Comparison of ENCODE assay signal across 8 mouse cellular contexts in the genomic region with DNA sequence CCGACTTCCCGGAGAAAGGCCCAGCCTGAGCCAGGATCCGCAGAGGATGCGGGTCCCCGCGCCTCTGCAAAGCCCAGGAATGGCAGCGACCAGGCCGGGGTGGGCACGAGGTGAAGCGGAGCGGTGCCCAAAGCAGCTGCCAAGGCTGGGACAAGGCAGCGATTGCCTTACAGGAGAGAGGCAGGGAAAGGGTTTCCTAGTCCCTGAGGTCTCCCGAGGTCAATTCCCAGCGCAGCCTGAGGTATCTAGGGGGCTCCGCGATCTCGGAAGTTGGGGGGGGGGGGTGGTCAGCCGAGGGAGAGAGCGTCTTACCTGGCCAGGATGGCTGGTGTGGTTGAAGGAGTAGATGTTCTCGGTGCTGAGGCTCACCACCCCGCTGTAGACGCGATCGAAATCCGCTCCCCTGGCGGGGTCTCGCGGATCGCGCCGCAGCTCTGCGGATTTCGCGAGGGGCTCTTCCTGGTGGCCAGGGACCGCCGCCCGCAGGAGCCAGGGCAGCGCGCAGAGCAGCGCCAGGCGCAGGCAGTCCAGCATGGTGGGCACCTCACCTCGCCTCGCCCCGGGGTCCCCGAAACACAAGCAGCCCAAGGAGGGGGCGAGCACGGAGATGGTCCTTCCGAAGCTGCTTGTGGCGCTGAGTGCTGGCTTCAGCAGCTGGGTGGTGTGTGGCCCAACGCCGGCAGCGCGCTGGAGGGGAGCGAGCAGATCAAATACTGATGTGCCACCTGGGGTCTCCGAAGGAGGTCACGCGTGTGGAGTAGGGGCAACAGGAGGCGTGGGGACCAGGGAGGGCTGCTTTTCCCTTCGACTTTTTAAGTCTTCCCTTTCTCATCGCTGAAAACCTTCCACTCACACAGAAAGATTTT. TPM values are rescaled to one million over a fixed set of nuclear protein-coding genes. Genes with fewer than 3 reads are reported as not detected.
DNase-seq lines count a peak whose midpoint lies in the region; ATAC-seq and TF ChIP-seq lines count a peak whose summit lies in the region.

No protein-coding gene starts in this region.

- TF ChIP-seq CTCF in left cerebral cortex, adult 2 months (IDR thresholded peaks at IDR 0.05) = no peak

- peak overlapping the region; percentile 97 for H3K4me2 ChIP-seq in embryonic facial prominence, embryonic 12.5 days (replicated peaks)
- peak overlapping the region; percentile 97 for H3K4me2 ChIP-seq in stomach, embryonic 15.5 days

- H3K4me1 ChIP-seq in embryonic facial prominence, embryonic 12.5 days = peaks cover 9% of the 10 kb centered on the region; the same call in 1 of the 2 replicates
- peaks cover 22% of the 10 kb centered on the region for H3K4me1 ChIP-seq in midbrain, embryonic 10.5 days
- H3K4me1 ChIP-seq in stomach, embryonic 15.5 days = peaks cover 4% of the 10 kb centered on the region; the same call in 1 of the 2 replicates

- H3K36me3 ChIP-seq in embryonic facial prominence, embryonic 12.5 days = no peaks in the 10 kb centered on the region
- no peaks in the 10 kb centered on the region for H3K36me3 ChIP-seq in midbrain, embryonic 10.5 days
- no peaks in the 10 kb centered on the region for H3K36me3 ChIP-seq in stomach, embryonic 15.5 days

- under 1% methylated on average over 58 of the region's 60 CpGs for WGBS in embryonic facial prominence, embryonic 12.5 days
- under 1% methylated on average over 60 of the region's 60 CpGs for WGBS in midbrain, embryonic 10.5 days
- WGBS in stomach, embryonic 15.5 days = 1% methylated on average over 59 of the region's 60 CpGs

- peak; percentile 7 to 32 for DNase-seq in heart, adult 18-20 months
- DNase-seq in heart, adult 9 months (ENCODE audit: low spot score in 2 of 2) = no peak
- DNase-seq in adrenal gland, postnatal 10 days = peak; percentile 36
- peak; percentile 35 to 51 for DNase-seq in left cerebral cortex, adult 2 months (ENCODE audit: extremely low spot score in 1 of 2, low spot score in 2 of 2)
- peak; percentile 53 for DNase-seq in midbrain, embryonic 10.5 days (ENCODE audit: low spot score)

- H3K27ac ChIP-seq in embryonic facial prominence, embryonic 12.5 days = no peak overlapping the region
- peak overlapping the region; percentile 96 for H3K27ac ChIP-seq in left cerebral cortex, adult 2 months
- H3K27ac ChIP-seq in midbrain, embryonic 10.5 days (replicated peaks) = peak overlapping the region; percentile 57
- peak overlapping the region; percentile 55; the same call in 1 of the 2 replicates for H3K27ac ChIP-seq in stomach, embryonic 15.5 days

- peak overlapping the region; percentile 34 for H3K9ac ChIP-seq in embryonic facial prominence, embryonic 12.5 days
- peak overlapping the region; percentile 59 for H3K9ac ChIP-seq in stomach, embryonic 15.5 days

- intact Hi-C loops in left cerebral cortex, adult 2 months (cut with DNase I) = loop anchor here (5.0 kb wide), 1 partner anchor 65 kb away; no protein-coding TSS in a partner anchor

- peaks cover 28% of the 10 kb centered on the region for H3K27me3 ChIP-seq in embryonic facial prominence, embryonic 12.5 days
- H3K27me3 ChIP-seq in midbrain, embryonic 10.5 days (ENCODE audit: low read depth, poor library complexity, severe bottlenecking) = peaks cover 51% of the 10 kb centered on the region
- no peaks in the 10 kb centered on the region; the same call in 1 of the 2 replicates for H3K27me3 ChIP-seq in stomach, embryonic 15.5 days (replicated peaks)

- H3K4me3 ChIP-seq in embryonic facial prominence, embryonic 12.5 days = peak overlapping the region; percentile 50
- peak overlapping the region; percentile 62 for H3K4me3 ChIP-seq in left cerebral cortex, adult 2 months
- H3K4me3 ChIP-seq in midbrain, embryonic 10.5 days = peak overlapping the region; percentile 64
- peak overlapping the region; percentile 56 for H3K4me3 ChIP-seq in stomach, embryonic 15.5 days (replicated peaks)

- no peaks in the 10 kb centered on the region for H3K9me3 ChIP-seq in embryonic facial prominence, embryonic 12.5 days
- peaks cover 4% of the 10 kb centered on the region; the same call in 1 of the 2 replicates for H3K9me3 ChIP-seq in midbrain, embryonic 10.5 days (replicated peaks)
- H3K9me3 ChIP-seq in stomach, embryonic 15.5 days = no peaks in the 10 kb centered on the region

- peak; percentile 63; the same call in 1 of the 2 replicates for ATAC-seq in embryonic facial prominence, embryonic 12.5 days (ENCODE audit: insufficient number of reproducible peaks, insufficient read depth, low FRiP score, low TSS enrichment)
- ATAC-seq in hematopoietic stem cell, adult 5-6 weeks (replicated peaks in 1 of 2; ENCODE audit: insufficient read depth in 1 of 2, low FRiP score in 2 of 2, low TSS enrichment in 1 of 2, low read depth in 1 of 2, poor library complexity in 2 of 2, severe bottlenecking in 2 of 2) = peak; percentile 39 to 43; a peak in 3 of 4 replicates
- no peak for ATAC-seq in stomach, embryonic 15.5 days (ENCODE audit: insufficient read depth, low FRiP score, low read depth)

RNA-seq across cellular contexts. Expression of a gene that starts 0.8 kb away (rescaled TPM):
- total RNA-seq in heart, adult 18-20 months (2021) = under 1 TPM; 0.30 to 0.85 TPM
- 1 to 10 TPM; 7.5 to 8.2 TPM for total RNA-seq in adrenal gland, postnatal 10 days (2021)
- polyA plus RNA-seq in embryonic facial prominence, embryonic 12.5 days (2016; fragmentation: Nextera tagmentation; extraction: Ambion mirVana) = 0.37 and 0.45 TPM in 2 replicates
- total RNA-seq in hematopoietic stem cell, adult 5-6 weeks (2017) = 0.25 TPM in 1 of 2 replicates, not detected in the other
- total RNA-seq in left cerebral cortex, adult 2 months (2021) = 10 to 100 TPM; 48.3 to 49.7 TPM
- 0.05 and 0.10 TPM in 2 replicates for polyA plus RNA-seq in midbrain, embryonic 10.5 days (2016; fragmentation: Nextera tagmentation; extraction: Ambion mirVana)
- polyA plus RNA-seq in stomach, embryonic 15.5 days (2015; fragmentation: Nextera tagmentation; extraction: Ambion mirVana) = 3.8 and 4.7 TPM in 2 replicates

RNA-seq across cellular contexts. Expression of a gene that starts 14.7 kb away (rescaled TPM):
- 10 to 100 TPM in 1 of 2 experiments, 1 to 10 TPM in 1; 8.5 to 11.4 TPM for total RNA-seq in heart, adult 18-20 months (2021)
- 10 to 100 TPM; 15.3 to 20.1 TPM for total RNA-seq in adrenal gland, postnatal 10 days (2021)
- 29.2 and 34.2 TPM in 2 replicates for polyA plus RNA-seq in embryonic facial prominence, embryonic 12.5 days (2016; fragmentation: Nextera tagmentation; extraction: Ambion mirVana)
- total RNA-seq in hematopoietic stem cell, adult 5-6 weeks (2017) = 27.3 and 39.1 TPM in 2 replicates
- 10 to 100 TPM; 19.5 to 22.7 TPM for total RNA-seq in left cerebral cortex, adult 2 months (2021)
- 34.1 and 35.8 TPM in 2 replicates for polyA plus RNA-seq in midbrain, embryonic 10.5 days (2016; fragmentation: Nextera tagmentation; extraction: Ambion mirVana)
- 28.3 and 28.7 TPM in 2 replicates for polyA plus RNA-seq in stomach, embryonic 15.5 days (2015; fragmentation: Nextera tagmentation; extraction: Ambion mirVana)

Comparison
In these comparisons a context has a peak if more than half of its experiments do, and no peak if none do; other contexts are left out.
1. DNase-seq: peak in heart, adult 18-20 months (2 of 2), adrenal gland, postnatal 10 days (single experiment), left cerebral cortex, adult 2 months (2 of 2) and midbrain, embryonic 10.5 days (single experiment); none in heart, adult 9 months (0 of 2).
2. RNA of a gene that starts 0.8 kb away (total RNA-seq): 48.3 to 49.7 TPM in left cerebral cortex, adult 2 months; 7.5 to 8.2 TPM in adrenal gland, postnatal 10 days, 0.30 to 0.85 TPM in heart, adult 18-20 months and 0.25 TPM in hematopoietic stem cell, adult 5-6 weeks; every median in the first group is over 4 times any median in the second.
3. Peak in every context shown above with its lines, with median percentiles within 50 percentile points of each other: H3K4me3 ChIP-seq.